Mouse (Mus musculus) kidney, postnatal 0 days (tissue): Measurements from ENCODE around the gene Sept4. TPM values are rescaled to one million over a fixed set of nuclear protein-coding genes. Genes with fewer than 3 reads are reported as not detected.
A peak's percentile ranks its signal among the peaks of the same experiment; 100 is the strongest.

Experiments used
- ATAC-seq: fragments of 200-750 bp; cut with Nextera tagmentation; replicated peaks from 2 replicates; pipeline ENCODE4 v1.8.0; 2017; ENCODE audit warnings: low read depth, moderate number of reproducible peaks, moderate TSS enrichment, moderate library complexity; ENCODE audit not compliant: low FRiP score
- DNase-seq: peaks from one replicate; pipeline ENCODE4 v3.0.0-alpha.2; 2016; ENCODE audit warnings: low spot score
- H3K27ac ChIP-seq: fragments of 300-500 bp; sonication (generic); 2 replicates; pipeline ENCODE4 v1.5.1; 2014; ENCODE audit warnings: mild to moderate bottlenecking
- H3K27me3 ChIP-seq: fragments of 300-500 bp; sonication (generic); 2 replicates; pipeline ENCODE4 v1.6.1; 2014; ENCODE audit warnings: low read length, mixed read lengths; ENCODE audit not compliant: insufficient read depth
- H3K36me3 ChIP-seq: fragments of 300-500 bp; sonication (generic); 2 replicates; pipeline ENCODE4 v1.6.1; 2014; ENCODE audit warnings: low read length, mixed read lengths; ENCODE audit not compliant: insufficient read depth
- H3K4me1 ChIP-seq: fragments of 300-500 bp; sonication (generic); replicated peaks from 2 replicates; pipeline ENCODE4 v1.6.1; 2014; ENCODE audit warnings: antibody characterized with exemption, low read length, mixed read lengths; ENCODE audit not compliant: insufficient read depth
- H3K4me2 ChIP-seq: fragments of 300-500 bp; sonication (generic); 2 replicates; pipeline ENCODE4 v1.6.1; 2014; ENCODE audit warnings: mild to moderate bottlenecking, low read length, moderate library complexity, mixed read lengths
- H3K4me3 ChIP-seq: fragments of 300-500 bp; sonication (generic); replicated peaks from 2 replicates; pipeline ENCODE4 v1.5.1; 2014; ENCODE audit warnings: low read depth, low read length
- H3K9ac ChIP-seq: fragments of 300-500 bp; sonication (generic); 2 replicates; pipeline ENCODE4 v1.6.1; 2014; ENCODE audit warnings: low read depth, low read length
- H3K9me3 ChIP-seq: fragments of 300-500 bp; sonication (generic); replicated peaks from 2 replicates; pipeline ENCODE4 v1.6.1; 2016; ENCODE audit warnings: low read length, inconsistent platforms, mixed read lengths
- CTCF ChIP-seq: IDR thresholded peaks from 2 replicates; pipeline ENCODE4 v1.5.1; 2016; ENCODE audit warnings: antibody characterized with exemption, low read depth, mild to moderate bottlenecking, moderate library complexity
- WGBS: fragments of 180-500 bp; shearing (Covaris S2); extraction: QIAGEN DNeasy Blood & Tissue Kit; methylation state at CpG from one replicate; pipeline ENCODE4 v1.1.7; 2014; 5-methylcytosine and 5-hydroxymethylcytosine counted together
- polyA plus RNA-seq: library from polyadenylated mRNA; unstranded; fragments of >200 nt; fragmentation: Nextera tagmentation; extraction: Ambion mirVana; gene quantifications from 2 replicates; pipeline ENCODE4 v1.2.1, GENCODE M21; 2015

The Sept4 gene
- polyA plus RNA-seq, 1 experiment from 2014 or later = 146 TPM

- no peaks in the 10 kb centered on the region for H3K27me3 ChIP-seq
- no peaks in the 10 kb centered on the region for H3K9me3 ChIP-seq
- peak overlapping the region; percentile 94 for H3K27ac ChIP-seq
- DNase-seq (peak; percentile 65), ATAC-seq (peak; percentile 67)
- peak overlapping the region; percentile 90 for H3K4me2 ChIP-seq
- H3K9ac ChIP-seq = peak overlapping the region; percentile 72
- peaks cover 31% of the 10 kb centered on the region for H3K4me1 ChIP-seq
- peak overlapping the region; percentile 66 for H3K4me3 ChIP-seq
- no peak for TF ChIP-seq CTCF
- 1% methylated on average over 40 of the region's 40 CpGs for WGBS
- H3K36me3 ChIP-seq = no peaks in the 10 kb centered on the region
Measured at GRCm38 (mm10) chr11:87578249-87578962, 9.7 kb downstream of the Sept4 start.

- 14% methylated on average over 10 of the region's 10 CpGs for WGBS
- H3K4me1 ChIP-seq = peaks cover 30% of the 10 kb centered on the region
- H3K9me3 ChIP-seq = no peaks in the 10 kb centered on the region
- H3K4me3 ChIP-seq = peak overlapping the region; percentile 66
- H3K36me3 ChIP-seq = no peaks in the 10 kb centered on the region
- H3K9ac ChIP-seq = peak overlapping the region; percentile 72
- TF ChIP-seq CTCF = peak; percentile 26; the same call in 1 of the 2 replicates
- H3K27ac ChIP-seq = peak overlapping the region; percentile 94
- ATAC-seq (0 out of 2 replicates have a peak, but pooled peaks have one; percentile 14), DNase-seq (no peak)
- peak overlapping the region; percentile 90 for H3K4me2 ChIP-seq
- H3K27me3 ChIP-seq = no peaks in the 10 kb centered on the region
Measured at GRCm38 (mm10) chr11:87578963-87579601, 10.4 kb downstream of the Sept4 start.

- peak overlapping the region; percentile 66; the same call in 1 of the 2 replicates for H3K4me3 ChIP-seq
- H3K4me2 ChIP-seq = peak overlapping the region; percentile 90
- WGBS = 61% methylated on average over 1 of the region's 1 CpGs
- no peaks in the 10 kb centered on the region for H3K9me3 ChIP-seq
- H3K27ac ChIP-seq = peak overlapping the region; percentile 94; the same call in 1 of the 2 replicates
- no peak for DNase-seq
- H3K27me3 ChIP-seq = no peaks in the 10 kb centered on the region
- H3K4me1 ChIP-seq = peaks cover 23% of the 10 kb centered on the region
- H3K9ac ChIP-seq = no peak overlapping the region
- no peak for ATAC-seq
- H3K36me3 ChIP-seq = no peaks in the 10 kb centered on the region
- TF ChIP-seq CTCF = no peak
Measured at GRCm38 (mm10) chr11:87579713-87580112, 11.0 kb downstream of the Sept4 start.

GRCm38 (mm10) chr11:87580543-87581085 lies 11.9 kb downstream of the Sept4 start:
- no peaks in the 10 kb centered on the region for H3K9me3 ChIP-seq
- no peak overlapping the region for H3K27ac ChIP-seq
- H3K4me1 ChIP-seq = peaks cover 23% of the 10 kb centered on the region
- no peaks in the 10 kb centered on the region for H3K36me3 ChIP-seq
- H3K4me2 ChIP-seq = 0 out of 2 replicates have a peak overlapping the region, but pooled peaks have one; percentile 18
- no peaks in the 10 kb centered on the region for H3K27me3 ChIP-seq
- DNase-seq (no peak), ATAC-seq (no peak)
- WGBS = 60% methylated on average over 9 of the region's 10 CpGs
- no peak overlapping the region for H3K9ac ChIP-seq
- no peak overlapping the region for H3K4me3 ChIP-seq
- TF ChIP-seq CTCF = no peak

GRCm38 (mm10) chr11:87581161-87581865 lies 12.6 kb downstream of the Sept4 start:
- no peaks in the 10 kb centered on the region for H3K9me3 ChIP-seq
- no peak overlapping the region for H3K9ac ChIP-seq
- DNase-seq (no peak), ATAC-seq (no peak)
- WGBS = 84% methylated on average over 12 of the region's 12 CpGs
- H3K27ac ChIP-seq = no peak overlapping the region
- peaks cover 24% of the 10 kb centered on the region for H3K4me1 ChIP-seq
- no peaks in the 10 kb centered on the region for H3K36me3 ChIP-seq
- no peak overlapping the region for H3K4me3 ChIP-seq
- TF ChIP-seq CTCF = no peak
- H3K27me3 ChIP-seq = no peaks in the 10 kb centered on the region
- H3K4me2 ChIP-seq = no peak overlapping the region
